Mouse (Mus musculus) left cerebral cortex, postnatal 36 days (tissue): ENCODE results near the gene Ebf4. TPM values are rescaled to one million over a fixed set of nuclear protein-coding genes. Genes with fewer than 3 reads are reported as not detected.
A peak's percentile ranks its signal among the peaks of the same experiment; 100 is the strongest.

Experiments
- DNase-seq, 2 experiments: peaks; one replicate each; pipeline ENCODE4 v3.0.0; 2021 to 2022; ENCODE audit warnings: low spot score in 2 of 2, mixed read lengths in 1 of 2
- intact Hi-C: fragments of 180-260 bp; cut with DNase I; formaldehyde crosslinking; loops from one replicate; pipeline ENCODE4 v1.15.1; 2025
- total RNA-seq, 2 experiments: library from RNA; stranded (reverse); gene quantifications; 2 replicates each; pipeline ENCODE4 v1.2.3; 2021

Ebf4 gene
- total RNA-seq, 2 experiments from 2014 or later = 8.3 to 10.5 TPM

DNA sequence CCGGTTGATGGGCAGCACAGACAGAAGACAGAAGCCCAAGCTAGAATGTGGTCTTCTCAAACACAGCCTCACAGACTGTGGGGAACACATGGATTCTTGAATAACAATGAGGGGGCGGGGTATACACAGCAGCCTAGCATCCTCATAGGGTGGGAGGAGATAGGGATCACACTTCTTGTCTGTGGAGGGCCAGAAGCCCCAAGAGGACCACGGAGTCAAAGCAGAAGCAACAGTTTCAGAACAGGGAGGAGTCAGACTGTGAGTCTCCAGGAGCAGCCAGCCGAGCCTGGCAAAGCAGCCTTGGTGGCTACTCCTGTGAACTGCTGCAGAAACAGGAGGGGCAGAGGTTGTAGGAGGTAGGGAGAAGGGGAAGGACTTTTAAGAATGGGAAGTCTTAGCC, 1.5 kb upstream of the Ebf4 start:
- intact Hi-C loops = loop anchor here (10.0 kb wide), 1 partner anchor 271 kb away; the partner anchor contains the start of gene Mrps26
- no peak for DNase-seq

DNA sequence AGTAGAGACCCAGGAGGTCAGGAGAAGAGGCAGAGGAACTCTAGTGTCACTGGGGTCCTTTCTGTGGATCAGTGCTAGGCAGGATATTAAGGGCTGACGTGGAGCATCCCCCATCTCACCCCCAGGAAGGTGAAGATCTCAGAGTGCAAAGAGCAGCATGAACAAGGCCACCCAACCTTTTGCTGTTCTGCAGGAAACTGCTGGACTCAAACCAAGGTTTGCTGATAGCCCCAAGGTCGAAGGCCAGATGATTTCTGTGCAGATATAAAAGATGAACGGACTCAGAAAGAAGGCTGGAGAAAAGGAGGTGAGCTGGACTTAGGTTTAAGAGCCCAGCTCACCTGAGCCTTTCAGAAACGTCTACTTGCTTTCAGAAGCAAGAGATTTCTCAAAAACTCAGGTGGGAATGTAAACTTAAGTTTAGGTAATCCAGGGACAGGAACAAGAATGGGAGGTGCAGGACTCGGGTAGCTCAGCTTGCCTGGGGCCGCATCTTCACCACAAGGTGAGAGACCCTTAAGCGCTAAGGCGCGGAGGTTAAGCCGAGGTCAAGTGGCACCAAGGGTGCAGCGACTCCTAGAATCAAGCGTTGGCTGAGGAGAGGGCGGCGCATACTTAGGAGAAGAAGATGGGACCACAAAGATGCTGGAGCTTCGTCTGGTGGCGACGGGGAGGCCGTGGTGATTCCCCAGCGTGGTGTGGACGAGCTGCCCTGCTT, 592 bp upstream of the Ebf4 start:
- intact Hi-C loops = loop anchor here (2.0 to 10.0 kb wide), 2 partner anchors 68 to 270 kb away; partner anchors contain the start of gene Mrps26
- no peak for DNase-seq

DNA sequence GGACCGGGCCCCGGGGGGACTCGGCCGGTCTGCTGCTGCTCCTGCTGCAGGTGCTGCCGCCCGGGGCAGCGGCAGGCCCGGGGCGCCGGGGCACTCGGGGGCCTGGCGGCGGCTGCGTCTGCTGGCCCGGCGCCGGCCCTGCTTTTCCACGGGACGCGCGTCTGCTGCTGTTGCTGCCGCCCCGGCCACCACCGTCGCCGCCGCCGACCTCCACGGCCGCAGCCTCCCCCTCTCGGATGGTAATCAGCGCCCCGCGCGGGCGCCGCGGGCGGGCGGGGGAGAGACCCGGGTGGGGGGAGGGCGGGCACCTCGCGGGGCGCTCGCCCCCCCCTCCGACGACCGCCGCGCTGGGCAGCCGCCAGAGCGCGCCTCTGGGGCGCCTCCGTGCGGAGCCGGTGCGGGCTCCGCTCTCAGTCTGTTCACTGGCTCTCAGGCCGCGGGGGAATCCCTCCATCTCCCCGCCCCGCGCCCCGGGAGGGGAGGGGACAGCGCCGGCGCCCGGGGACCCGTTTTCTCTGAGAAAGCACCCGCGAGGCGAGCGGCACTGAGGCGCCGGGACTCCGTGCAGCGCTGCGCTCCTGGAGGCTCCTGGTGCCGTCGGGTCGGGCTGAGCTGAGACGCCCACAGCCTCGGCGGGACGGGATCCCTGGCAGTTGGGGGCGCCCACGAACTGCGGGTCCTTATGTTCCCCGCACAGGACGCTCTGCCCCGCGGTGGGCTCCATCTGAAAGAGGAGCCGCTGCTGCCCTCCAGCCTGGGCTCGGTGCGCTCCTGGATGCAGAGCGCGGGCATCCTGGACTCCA, 563 bp downstream of the Ebf4 start:
- peak in 1 of 2 experiments; percentile 56 for DNase-seq
- intact Hi-C loops = loop anchor here (2.0 to 10.0 kb wide), 2 partner anchors 67 to 269 kb away; partner anchors contain the start of gene Mrps26

DNA sequence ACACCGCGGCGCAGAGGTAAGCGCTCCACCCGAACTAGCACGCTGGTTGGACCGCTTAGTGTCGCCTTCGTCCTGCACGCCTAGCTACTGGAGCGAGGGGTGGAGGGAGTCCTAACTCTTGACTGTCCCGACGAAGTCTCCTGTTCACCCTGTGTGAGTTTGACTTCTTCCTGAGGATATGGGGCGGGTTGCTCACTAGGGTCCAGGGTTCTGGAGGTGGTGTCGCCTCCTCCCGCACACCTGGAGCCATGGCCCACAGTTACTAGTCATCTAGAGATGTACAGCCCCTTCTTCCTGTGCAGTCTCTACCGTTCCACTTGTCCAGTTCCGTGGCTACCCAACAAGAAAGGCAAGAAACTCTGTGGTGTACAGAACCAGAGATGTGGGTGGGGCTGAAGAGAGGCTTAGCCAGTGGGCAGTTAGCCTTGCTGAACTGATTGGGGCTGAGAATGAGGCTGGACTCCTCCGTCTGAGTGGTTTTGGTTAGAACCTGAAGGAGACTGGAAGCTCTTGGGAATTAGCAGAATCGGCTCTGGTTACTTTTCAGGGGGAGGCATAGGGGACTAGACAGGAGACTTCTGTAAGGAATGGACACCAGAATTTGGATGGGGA, 1.3 kb downstream of the Ebf4 start:
- no peak for DNase-seq
- intact Hi-C loops = loop anchor here (10.0 kb wide), 1 partner anchor 269 kb away; the partner anchor contains the start of gene Mrps26

DNA sequence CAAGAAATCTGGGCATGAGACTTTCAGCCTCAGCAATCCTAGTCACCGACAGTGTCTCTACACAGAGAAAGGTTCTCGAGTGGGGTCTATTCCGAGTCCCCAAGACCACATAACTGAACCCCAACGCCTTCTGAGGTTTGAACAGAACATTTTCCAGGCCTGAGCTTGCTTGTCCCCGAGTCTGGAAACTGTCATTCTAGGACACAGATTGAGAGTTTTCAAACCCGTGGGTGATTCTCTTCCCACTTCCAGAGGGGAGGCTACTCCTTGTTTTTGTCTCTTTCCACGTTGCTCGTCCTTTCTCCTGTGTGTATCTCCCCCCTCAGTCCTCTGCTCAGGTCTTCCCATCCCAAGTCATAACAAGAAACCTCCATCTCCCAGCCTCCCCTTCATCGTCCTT, 2.6 kb downstream of the Ebf4 start:
- intact Hi-C loops = loop anchor here (10.0 kb wide), 1 partner anchor 267 kb away; the partner anchor contains the start of gene Mrps26

DNA sequence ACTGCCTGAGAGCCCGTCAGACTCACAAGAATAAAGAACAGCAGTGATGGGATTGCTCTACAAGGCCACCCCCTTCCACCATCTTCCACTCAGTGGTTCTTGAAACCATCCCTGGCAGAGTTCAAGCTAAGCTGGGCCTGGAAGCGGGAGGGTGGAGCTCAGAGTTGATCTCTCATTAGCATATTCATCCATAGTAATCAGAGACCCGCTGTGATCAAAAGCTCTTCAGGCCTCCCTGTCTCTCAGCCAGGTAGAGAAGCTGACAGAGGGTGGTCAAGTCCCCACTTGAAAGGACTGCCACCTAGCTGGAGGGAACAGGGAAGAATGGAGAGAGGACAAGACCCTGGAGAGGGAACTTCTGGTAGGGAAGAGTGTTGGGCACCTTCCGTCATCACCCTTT, 8.0 kb downstream of the Ebf4 start:
- intact Hi-C loops = no loop called here

More for the DNA sequence above, 2.6 kb downstream of the Ebf4 start:
- DNase-seq = no peak

DNA sequence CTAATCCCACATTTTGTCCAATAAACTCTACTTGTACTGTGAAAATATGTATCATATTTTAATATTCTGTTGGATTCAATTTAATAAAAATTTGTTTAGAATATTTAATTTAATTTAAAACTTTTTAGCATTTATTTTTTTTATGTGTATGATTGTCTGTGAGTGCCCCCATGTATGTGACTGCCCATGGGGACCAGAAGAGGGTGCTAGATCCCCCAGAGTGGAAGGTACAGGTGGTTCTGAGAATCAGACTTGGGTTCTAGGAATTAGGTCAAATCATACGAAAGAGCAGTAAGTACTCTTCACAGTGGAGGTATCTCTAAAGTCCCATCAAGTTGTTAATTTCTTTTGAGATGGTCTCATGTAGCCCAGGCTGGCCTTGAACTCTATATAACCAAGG, 32.1 kb downstream of the Ebf4 start:
- no peak for DNase-seq
- intact Hi-C loops = no loop called here

More for the DNA sequence above, 8.0 kb downstream of the Ebf4 start:
- DNase-seq = no peak

DNA sequence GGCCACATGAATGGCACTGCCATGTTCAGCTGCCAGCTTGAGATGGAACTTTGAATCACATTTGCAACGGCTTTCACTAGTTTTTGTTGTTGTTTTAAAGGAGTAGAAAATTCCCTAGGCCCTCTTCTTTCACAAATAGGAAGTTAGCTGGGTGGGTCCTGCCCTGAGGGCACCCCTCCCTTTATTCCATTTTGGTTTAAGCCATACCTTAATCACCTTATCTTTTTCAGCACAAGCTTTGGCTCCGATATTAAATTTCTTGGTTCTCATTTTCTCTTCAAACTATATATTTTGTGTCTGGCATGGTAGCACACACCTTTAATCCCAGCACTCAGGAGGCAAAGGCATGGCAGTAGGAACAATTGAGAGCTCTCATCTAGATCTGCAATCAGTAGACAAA, 34.5 kb downstream of the Ebf4 start:
- intact Hi-C loops = no loop called here
- DNase-seq = no peak

DNA sequence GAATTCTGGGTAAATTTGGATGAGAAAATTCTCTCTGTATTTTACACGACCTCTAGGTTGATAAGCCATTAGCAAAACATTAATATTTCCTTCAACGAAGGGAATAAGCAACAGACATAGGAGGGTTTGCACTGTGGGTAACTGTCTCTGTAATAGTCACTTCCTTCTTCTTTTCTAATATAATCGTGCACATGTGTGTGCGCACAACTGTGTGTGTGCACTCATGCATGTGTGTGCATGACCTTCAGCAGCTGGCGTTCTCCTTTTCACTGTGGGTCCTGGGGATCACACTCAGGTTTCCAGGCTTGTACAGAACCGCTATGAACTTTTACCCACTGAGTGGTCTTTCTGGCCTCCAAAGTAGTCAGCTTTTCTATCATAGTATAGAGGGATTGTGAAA, 40.1 kb downstream of the Ebf4 start:
- intact Hi-C loops = no loop called here
- DNase-seq = no peak

DNA sequence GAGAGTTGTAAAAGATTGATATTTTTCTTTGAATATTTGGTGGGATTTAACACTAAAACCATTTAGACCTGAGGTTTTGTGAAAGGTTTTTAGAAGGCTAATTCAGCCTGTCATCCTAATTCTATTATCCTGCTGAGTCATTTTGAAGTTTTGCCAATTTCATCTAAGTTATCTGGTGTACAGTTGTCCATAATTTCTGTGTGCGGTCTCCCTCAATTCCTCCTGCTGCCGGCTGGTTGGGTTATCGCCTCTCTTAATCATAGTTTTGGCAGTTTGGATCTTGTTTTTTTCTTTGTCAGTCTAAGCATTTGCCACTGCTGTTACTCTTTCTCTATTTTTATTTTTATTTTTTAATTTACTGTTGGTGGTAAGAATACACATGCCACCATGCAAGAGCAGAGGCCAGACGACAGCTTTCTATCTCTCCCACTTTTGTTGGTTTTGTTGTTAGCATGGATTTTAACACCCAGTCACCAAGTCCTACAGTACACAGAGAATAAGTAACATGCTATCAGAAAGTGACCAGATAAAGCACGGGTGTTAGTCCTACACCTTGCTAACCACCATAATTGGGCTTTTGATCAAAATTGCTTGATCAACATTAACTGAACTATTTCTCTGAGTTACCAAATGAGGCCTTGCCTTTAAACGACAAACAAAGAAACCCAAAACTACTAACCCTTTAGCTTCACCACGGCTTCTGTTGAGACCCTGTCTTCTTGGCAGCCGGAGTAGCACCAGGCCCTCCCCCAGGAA, 45.7 kb downstream of the Ebf4 start:
- DNase-seq = no peak
- intact Hi-C loops = no loop called here

DNA sequence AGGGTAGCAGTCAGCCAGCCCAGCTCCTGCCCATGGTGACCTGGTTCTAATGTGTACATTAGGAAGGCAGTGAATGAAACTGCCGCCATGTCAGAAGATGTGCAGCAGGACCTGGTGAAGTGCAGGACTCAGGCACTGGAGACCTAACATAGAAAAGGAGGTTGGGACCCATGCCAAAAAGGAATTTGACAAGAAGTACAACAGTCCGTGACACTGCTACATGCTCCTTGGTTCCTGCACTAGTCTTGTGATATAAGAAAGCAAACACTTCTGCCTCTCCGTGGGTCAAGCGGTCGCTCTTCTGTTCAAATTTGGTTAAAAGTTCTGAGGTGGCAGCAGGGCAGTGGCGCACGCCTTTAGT, 46.2 kb downstream of the Ebf4 start:
- no peak for DNase-seq
- intact Hi-C loops = no loop called here

DNA sequence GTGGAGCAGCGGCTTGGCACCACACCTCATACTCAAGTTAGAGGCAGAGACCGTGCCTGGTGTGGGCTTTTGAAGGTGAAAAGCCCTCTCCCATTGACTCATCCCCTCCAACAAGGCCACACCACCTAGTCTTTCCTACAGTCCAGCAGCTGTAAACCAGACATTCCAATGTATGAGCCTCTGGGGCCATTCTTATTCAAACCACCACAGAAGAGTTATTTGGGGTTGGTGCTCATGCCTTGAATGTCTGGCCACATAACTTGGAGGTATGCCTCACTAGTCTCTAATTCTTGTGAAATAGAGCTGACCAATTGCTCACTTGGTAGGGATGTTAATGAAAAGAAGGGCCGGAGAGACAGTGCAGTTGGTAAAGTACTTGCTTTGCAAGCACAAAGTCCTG, 55.4 kb downstream of the Ebf4 start:
- no peak for DNase-seq
- intact Hi-C loops = no loop called here

DNA sequence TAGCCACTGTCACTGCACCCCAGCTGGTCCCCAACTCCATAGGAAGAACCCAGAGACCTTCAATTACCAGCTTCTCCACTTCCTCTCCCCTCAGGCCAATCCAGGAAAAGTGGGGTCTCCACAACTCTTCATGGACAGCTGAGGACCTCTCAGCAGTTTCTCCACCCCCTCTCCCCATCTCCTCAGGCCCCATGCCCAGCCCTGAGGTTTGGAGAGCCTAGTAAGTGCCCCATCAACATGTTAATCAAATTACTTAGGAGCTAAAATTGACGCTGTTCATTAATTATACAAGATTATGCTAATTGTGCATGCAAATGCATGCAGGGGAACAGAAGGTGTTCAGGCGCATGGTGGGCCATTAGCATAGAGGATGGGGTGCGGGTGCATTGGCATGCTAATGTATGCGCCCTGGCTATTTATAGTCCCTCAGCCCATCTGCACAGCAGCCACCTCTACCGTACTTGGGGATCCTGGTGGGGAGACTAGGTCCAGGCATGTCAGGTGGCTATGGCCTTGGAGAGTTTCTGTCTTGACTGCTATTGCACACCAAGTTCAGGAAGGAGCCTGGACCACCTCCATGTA, 56.9 kb downstream of the Ebf4 start:
- intact Hi-C loops = no loop called here
- DNase-seq = peak in 1 of 2 experiments; percentile 22

DNA sequence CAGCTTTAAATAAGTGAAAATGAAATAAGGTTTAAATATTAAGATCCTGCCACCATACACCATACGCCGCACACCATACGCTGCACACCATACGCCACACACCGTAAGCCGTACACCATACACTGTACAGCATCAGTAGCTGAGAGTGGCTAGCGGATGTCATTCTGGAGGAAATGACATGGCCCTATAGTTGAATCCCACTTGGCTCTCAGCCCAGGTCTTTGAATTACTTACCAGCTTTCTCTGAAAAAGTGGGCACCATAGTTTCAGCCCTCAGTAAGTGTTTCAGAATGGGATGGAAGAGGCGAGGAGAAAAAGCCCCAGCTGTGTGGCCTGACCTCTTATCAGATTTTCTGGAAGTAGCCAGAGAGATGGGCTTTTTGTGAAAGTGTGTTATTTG, 58.4 kb downstream of the Ebf4 start:
- DNase-seq = no peak

DNA sequence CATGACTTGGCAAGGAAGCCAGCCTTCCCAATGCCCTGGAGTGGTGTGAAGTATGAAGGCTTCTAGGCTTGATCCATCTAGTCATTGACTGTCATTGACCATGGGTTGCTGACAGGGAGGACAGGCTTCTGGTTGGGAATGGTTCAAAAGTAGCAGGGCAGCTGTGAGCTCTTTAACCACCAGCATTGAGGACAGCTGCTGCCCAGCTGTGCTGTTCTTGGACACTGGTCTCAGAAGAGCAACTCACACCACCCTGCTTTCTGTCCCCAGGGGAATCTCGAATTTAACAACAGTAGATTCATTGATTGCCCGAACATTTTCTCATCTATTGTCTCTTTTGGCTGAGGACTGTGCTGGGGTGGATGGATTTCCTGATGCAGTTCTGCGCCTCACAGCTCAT, 58.9 kb downstream of the Ebf4 start:
- intact Hi-C loops = no loop called here
- no peak for DNase-seq

More for the DNA sequence above, 58.4 kb downstream of the Ebf4 start:
- intact Hi-C loops = no loop called here

DNA sequence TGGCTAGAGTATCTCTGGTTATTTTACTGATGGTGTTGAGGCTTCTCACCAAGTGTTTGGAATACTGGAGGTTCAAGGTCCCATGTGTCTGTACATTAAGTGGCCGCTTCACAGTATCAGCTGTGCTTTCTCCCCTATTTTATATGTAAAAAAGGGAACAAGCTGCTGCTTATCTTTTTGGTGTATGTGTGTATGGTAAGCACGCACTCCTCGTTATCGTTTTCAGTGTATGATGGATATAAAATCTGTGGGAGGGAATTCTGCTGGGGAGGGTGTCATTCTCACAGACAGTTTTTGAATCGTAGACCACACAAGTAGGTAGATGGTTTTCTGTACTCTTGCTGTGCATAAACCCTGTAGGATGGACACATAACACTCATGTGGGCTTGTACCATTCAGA, 62.6 kb downstream of the Ebf4 start:
- intact Hi-C loops = no loop called here
- DNase-seq = no peak

DNA sequence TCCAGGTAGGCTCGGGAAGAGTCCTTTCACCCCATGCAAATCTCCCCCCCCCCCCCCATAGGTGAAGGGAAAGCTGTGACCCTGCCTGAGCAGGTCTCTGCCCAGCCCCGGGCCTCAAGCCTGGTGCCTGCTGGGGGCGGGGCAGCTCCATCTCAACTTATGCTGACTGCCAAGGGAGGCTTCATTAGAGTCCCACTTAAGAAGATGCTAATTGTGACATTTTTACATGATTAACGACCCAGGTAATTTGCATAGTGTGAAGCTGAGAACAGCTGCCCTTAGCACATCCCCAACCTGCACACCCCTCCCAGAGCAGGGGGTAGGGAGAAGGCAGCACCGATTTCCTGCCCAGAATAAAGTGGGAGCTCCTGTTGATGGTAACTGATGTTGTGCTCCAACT, 63.9 kb downstream of the Ebf4 start:
- intact Hi-C loops = no loop called here

DNA sequence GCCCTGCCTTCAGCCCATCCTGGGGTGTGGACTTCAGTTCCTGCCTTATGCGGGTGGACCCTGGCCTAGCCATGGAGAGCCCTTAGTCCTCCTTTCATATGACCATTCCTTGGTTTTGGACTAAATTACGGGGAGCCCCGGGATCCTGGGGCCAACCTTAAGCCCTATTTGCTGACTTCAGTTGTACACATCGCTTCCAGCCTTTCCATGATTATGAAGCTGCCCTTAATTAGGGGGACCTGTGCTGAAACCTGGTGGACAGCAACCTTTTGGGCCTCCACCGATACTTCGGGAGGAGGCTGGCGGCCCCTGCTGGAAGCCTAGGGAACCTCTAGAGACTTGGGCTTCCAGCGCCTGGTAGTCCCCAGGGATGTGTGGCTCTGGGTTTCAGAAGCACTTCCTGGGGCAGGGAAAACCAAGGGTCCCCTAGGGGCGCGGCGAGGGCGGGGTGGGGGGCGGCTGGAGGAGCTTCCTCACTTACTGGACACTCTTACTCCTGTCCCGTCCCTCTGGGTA, 67.6 kb downstream of the Ebf4 start:
- peak in 1 of 2 experiments; percentile 35 for DNase-seq

More for the DNA sequence above, 63.9 kb downstream of the Ebf4 start:
- no peak for DNase-seq

More for the DNA sequence above, 67.6 kb downstream of the Ebf4 start:
- intact Hi-C loops = loop anchor here (2.0 kb wide), 1 partner anchor 68 kb away; the partner anchor contains the start of gene Ebf4
